Mouse (Mus musculus) cerebellum, adult 11-12 months (tissue): ENCODE data around the gene Ddc.

Source experiments
- DNase-seq: peaks from one replicate; pipeline ENCODE4 v3.0.0; 2022

The Ddc gene

DNA sequence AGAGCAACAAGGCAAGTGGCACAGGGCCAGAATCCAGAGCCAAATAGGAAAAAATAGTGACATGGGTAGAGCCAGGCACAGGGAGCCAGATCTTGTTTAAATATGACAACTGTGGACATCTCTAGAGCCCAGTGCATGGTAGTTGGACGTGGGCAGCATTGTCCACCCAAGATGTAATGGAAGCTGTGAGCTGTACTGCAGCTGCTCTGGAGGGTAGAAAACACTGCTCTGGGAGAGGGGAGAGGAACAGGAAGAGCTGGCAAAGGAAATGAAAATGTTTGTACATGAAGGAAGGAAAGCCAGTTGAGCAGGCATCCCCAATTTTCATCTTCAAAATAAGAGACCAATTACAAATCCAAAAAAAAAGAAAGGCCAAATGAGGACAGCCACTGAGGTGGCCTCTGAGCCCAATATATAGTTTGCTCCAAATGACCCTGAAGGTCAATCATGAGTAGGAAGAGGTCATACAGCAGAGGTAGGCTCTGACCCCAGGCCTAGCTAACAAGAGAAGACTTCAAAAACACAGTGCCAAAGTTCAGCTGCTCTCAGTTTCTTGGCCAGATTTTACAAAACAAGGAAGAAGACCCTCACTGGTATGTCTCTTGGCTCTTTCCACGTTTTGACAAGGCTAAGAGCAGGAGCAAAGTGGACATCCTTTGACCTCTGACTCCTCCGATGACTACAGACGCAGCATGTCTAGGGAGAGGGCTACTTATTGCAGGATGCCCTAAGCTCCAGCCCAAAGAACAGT is 121.7 kb downstream of the Ddc start:
- no peak for DNase-seq

DNA sequence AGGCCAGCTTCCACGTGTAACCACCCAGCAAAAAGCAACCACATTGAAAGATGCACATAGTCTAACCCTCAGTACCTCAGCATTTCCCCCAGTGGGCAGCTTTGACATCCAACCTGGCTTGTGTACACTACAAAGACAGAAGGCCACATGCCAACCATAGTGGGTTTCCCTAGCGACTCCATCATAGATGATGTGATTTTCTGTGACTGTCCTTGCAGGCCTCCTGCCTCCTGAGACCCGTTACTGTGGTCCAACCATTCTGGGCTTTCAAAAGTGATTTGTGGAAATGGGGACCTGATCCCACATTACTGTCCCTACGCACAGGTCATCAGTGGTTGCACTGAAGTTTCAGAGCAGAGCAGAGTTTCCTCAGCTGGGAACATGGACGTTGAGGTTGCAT is 123.1 kb downstream of the Ddc start:
- DNase-seq: no peak

DNA sequence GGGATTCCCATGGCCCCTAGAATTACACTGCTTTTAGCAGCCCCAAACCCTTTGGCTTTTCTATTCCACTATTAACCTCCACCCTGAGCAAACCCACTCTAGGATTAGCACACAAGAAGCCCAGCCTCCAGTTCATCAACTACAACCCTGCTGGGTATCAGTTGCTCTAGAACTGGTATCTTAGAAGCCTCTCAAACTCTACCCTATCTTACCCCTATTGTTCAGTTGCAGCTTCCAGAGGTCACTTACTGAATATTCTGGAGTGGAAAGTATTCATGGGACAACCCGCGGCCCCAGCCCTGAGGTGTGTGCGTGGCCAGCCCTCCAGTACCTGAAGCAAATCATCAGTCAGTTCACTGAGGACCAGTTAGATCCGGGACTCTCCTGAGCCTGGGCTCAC is 123.6 kb downstream of the Ddc start:
- DNase-seq: no peak

DNA sequence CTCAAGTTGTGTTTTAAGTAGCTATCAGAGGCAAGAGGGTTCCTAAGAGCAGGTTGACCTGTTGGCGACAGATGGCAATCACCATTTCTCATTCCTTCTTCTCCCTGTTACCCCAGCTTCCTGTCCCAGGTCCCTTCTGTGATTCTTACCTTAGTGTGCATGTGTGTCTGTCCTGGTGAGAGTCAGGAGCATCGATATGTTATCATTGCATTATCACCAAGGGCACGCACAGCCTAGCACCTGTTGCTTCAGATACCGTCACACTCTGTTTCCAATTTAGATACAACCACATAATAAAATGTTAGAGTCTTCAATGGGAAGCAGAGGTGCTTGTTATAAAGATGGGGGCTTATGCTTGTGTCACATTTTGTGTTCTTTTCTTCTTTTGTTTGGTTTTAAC is 125.7 kb downstream of the Ddc start:
- DNase-seq: no peak

DNA sequence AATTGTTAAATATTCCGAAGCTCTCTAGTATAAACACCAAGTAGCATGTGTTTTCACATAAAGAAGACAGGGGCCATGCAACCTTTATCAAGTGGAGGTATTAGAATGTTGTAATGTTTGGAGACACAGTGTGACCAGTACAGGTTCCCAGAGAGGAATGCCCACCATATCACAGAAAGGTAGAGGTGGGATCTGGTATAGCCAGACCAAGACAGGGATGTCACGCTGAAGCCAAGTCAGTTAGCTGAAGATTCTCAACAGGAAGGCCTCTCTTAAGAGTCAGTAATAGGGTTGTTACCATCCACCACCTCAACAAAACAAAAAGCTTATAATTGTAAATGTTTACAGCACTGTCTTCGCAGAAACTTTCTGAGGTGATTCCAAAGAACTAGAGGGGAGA is 127.3 kb downstream of the Ddc start:
- DNase-seq: no peak

DNA sequence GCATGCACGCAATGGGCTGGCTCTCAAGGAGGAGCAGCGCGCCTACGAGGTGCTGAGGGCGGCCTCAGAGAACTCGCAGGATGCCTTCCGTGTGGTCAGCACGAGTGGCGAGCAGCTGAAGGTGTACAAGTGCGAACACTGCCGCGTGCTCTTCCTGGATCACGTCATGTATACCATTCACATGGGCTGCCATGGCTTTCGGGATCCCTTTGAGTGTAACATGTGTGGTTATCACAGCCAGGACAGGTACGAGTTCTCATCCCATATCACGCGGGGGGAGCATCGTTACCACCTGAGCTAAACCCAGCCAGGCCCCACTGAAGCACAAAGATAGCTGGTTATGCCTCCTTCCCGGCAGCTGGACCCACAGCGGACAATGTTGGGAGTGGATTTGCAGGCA is 128.7 kb downstream of the Ddc start:
- no peak for DNase-seq

DNA sequence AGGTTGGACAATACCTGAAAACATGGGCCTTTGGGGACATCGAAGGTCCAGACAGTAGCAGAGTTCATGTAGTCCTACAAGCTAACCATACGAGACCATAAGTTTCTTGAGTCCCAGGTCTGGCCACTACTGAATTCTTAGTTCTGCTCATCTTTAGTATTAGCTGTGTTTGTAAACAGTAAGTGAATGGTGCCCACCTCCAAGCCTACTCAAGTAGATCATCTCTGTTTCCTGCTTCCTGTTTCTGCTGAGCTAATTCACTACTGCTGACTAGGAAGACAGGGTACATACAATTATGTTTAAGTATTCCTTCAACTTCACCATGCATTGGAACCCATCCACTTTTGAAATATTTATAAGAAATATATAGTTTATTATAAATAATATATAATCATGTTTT is 129.9 kb downstream of the Ddc start:
- no peak for DNase-seq

DNA sequence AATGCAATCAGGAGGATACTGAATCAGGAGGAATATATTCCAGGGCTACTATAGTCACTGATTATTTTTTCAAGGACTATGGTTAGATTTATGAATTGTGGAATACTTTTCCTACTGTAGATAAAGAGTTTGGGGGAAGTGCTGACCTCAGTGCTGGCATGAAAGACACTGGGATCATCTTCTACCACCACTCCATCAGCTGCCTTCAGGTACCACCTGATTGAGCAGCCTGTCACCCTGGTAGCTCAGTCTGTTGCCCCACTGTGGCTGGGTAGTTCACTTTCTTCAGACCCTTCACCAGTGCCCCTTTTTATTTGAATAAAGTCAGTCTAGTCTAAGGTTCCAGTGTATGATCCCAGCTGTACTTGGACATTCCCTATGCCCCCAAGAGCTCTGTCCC is 131.2 kb downstream of the Ddc start:
- no peak for DNase-seq

DNA sequence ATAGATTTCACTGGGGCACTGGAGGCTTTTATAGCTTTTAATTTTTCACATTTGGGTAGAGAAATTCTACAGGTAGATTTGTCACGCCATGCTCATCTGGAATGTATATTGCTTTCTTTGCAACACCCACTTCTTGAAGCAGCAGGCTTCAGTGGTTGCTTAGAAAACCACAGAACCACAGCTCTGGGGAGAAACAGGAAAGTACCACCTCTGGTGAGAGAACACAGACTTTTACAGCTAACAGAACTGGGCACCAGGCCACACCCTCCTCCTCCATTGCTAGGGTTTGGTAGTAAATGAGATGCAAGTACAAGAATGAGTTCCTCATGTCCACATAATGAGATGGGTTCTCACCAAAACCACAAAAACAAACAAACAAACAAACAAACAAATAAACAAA is 131.8 kb downstream of the Ddc start:
- no peak for DNase-seq

DNA sequence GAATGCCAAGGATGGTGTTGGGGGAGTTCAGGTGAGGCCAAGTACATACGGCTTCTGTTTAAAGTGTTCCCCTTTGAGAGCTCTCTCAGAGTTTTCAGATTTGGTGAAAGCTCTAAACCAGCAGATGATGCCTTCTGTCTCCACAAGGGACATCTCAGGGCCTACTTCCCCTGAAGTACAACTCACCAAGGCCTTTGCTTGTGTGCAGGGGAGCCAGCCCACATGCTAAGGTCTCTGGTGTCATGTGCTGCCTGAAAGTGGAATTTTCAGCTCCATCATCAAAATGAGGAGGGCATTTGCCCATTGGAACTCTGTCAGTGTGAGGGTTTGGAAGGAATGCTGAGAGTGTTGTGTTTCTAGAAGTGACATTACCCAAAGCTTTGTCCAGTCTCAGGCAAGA is 132.5 kb downstream of the Ddc start:
- no peak for DNase-seq
